Mouse (Mus musculus): ENCODE measurements around the gene Plekhj1.

Gene Plekhj1

DNA sequence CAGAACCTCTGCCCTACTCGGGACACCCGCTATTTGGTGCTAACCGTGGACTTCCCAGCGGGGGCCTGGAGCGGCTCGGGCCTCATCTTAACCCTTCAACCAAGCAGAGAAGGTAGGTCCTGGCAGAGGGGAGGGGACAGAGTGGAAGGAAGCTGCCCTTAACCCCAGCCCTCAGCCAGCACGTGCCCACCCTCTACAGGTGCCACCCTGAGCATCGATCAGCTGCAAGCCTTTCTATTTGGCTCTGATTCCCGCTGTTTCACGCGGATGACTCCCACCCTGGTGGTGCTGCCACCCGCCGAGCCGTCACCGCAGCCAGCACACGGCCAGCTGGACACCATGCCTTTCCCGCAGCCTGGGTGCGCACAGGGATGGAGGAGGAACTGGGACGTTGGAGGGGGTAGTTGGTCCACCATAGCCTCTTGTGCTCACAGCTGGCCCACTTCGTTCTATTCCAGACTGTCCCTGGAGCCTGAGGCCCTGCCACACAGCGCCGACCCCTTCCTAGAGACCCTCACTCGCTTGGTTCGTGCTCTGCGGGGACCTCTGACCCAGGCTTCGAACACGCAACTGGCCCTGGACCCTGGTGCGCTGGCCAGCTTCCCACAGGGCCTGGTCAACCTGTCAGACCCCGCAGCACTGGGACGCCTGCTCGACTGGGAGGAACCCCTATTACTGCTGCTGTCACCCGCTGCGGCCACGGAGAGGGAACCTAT is 8.1 kb upstream of the Plekhj1 start:
- in situ Hi-C loops (cut with MboI, MseI): no loop called here

DNA sequence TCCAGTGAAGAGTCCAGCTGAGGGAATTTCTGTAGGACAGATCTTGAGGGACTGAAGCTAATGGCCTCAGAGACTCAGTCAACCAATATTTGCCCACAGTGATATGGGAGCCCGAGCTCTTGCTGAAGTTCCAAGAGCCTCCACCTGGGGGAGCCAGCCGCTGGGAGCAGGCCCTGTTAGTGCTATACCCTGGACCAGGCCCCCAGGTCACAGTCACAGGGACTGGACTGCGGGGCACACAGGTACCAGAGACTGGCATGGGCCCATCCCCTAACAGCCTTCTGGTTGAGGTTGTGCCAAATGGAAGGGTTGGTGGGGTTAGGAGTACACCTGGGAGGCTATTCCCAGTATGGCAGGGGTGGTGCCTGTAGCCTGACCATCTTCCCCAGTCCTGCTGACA is 7.5 kb upstream of the Plekhj1 start:
- in situ Hi-C loops (cut with MboI, MseI): no loop called here

DNA sequence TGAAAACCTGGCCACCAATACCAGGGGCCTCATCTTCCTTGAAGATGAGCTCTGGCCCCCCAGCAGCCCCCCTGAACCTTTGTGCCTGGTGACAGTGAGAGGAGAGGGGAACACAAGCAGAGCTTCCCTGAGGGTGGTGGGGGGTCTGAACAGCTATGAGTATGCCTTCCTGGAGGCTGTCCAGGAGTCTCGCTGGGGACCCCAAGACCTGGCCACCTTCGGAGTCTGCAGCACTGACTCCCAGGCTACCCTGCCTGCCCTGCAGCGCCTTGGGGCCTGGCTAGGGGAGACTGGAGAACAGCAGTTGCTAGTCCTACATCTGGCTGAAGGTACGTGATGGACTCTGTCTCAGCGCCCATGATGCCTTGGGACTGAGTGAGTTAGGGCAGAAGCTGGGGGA is 6.9 kb upstream of the Plekhj1 start:
- in situ Hi-C loops (cut with MboI, MseI): no loop called here

DNA sequence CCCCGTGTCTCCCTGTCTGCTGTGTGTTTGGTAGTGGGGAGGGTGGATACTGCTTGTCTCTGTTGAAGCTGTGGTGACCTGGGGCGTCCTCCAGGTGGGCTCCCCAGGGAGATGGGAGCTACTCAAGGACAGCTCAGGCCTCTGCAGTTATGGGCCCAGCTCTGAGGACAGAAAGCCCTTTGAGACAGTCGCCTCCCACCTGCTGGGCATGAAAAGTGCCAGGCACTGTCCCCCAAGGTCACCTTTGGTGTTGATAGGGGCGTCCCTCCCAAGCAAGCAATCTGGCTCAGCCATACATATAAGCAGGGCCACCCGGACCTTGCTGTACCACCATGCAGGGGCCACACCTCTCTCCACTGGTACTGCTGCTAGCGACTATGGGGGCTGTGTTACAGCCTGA is 6.5 kb upstream of the Plekhj1 start, which contains the start of gene Amh:
Gene Amh, plus strand, starts transcription at position 328 of the 400 bp plus-strand sequence.
- in situ Hi-C loops (cut with MboI, MseI): no loop called here

DNA sequence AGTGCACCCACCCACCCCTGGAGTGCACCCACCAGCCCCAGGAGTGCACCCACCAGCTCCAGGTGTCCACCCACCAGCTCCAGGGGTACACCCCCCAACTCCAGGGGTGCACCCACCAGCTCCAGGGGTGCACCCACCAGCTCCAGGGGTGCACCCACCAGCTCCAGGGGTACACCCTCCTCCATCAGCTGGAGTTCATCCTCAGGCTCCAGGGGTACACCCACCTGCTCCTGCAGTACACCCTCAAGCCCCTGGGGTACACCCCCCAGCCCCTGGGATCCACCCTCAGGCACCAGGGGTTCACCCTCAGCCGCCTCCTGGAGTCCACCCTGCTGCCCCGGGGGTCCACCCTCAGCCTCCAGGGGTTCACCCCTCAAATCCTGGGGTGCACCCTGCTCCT is 5.9 kb upstream of the Plekhj1 start:
- in situ Hi-C loops (cut with MboI, MseI): no loop called here

DNA sequence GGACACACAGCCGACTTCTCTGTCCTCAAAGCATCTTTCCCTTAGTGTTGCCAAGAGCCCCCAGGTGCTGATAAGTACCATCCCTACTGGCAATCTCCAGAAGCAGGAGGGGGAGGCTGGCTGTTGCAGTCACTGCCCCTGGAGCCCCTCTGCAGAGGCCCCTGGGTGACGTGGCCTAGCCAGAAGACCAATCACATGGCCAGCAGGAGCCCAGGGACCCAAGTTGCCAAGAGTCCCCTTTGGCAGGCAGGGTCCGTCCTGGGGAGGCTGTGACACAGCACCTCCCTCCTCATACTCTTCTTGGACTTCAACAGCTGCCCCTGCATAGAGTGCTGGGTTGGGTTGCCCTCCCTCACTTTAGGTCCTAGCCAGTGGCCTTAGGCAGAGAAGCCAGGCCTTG is 4.6 kb upstream of the Plekhj1 start:
- in situ Hi-C loops (cut with MboI, MseI): no loop called here

DNA sequence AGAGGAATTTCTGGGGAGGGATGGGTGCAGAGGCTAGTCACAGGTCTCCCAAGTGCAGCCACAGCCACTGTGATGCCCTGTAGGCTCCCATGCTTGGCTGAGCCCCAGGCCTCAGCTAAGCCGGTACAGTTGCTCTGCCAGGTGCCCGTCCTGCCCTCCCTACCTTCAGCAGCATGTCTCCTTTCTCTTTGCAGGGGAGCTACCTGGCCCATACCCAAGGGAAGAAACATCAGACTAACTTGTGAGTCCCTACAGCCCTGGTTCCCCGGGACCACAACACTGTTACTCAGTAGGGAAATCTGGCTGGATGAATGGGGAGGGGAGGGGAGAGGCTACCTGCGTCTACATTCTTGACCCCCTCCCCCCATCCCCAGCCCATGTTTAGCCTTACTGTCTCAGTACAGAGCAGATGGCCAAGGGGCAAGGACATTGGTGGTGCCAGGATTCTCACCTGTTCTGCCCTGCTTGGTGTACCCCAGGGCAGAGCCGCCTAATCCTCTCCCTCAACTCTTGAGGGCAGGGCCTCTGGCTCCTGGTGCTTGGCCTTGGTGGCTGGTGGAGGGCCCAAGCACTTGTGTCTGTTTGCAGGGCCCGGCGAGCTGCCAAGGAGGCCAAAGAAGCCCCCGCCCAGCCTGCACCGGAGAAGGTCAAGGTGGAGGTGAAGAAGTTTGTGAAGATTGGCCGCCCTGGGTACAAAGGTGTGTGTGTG is 3.9 kb upstream of the Plekhj1 start:
- in situ Hi-C loops (cut with MboI, MseI): no loop called here

DNA sequence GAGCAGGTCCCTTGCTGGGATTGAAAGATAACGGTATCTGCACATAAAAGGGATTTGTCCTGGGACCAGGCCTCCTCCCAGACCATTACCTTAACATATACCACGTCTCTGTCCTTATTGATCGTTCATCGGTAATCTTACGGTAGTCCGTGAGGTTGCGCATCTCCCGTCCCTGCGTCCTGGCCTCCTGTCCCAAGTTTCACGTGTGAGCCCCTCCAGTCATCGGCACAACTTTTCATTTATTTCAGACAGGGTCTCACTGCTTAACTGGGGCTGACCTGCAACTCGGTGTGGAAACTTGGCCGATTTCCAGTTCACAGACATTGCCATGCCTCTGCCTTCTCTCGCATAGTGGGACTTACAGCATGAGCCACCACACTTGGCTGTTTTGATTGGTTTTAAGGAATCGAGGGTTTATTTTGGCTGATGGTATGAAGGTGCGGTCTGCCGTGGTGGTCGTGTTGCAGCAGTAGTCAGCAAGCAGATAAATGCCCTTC is 692 bp upstream of the Plekhj1 start:
- in situ Hi-C loops (cut with MboI, MseI): no loop called here

DNA sequence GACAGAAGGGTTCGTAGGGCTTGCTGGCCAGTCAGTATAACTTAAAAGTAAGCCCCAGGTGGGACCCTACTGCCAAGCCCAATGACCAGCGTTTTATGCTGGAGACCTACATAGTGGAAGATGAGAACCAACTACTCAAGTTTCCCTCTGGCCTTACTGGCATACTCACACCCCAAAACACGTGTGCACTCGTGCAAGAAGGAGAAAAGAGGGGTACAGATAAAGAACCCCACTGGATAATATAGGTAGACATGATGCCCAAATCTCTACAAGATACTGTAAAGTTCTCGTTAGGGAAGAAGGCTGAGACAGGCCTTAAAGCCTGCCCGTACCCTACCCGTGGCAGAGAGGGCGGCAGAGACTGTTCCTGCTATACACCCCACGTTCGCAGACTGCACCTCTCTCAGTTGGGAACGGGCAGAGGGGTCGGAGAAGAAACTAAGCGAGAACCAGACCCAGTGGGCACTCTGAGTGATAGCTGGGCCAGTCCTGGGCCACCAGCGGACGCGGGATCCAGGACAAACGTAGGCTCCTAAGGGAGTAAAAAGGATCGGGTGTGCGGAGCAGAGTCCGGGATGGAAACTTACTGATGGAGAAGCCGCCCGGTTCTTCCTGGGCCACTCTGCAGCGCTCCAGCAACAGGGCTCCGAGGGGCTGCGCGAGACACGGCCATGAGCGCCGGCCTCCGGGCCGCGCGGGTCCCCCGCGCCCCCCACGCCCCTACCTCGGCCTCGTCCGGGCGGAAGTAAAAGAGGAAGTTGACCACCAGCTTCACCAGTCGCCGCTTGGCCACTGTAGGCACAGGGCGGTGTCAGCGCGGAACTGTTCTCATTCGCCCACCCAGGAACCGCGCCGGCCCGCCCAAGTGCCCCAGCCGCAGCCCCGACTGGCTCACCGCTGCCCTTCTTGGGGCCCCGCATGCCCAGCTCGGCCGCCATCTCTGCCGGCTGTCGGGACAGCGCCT is 958 bp downstream of the Plekhj1 start:
- in situ Hi-C loops (cut with MboI, MseI): no loop called here

DNA sequence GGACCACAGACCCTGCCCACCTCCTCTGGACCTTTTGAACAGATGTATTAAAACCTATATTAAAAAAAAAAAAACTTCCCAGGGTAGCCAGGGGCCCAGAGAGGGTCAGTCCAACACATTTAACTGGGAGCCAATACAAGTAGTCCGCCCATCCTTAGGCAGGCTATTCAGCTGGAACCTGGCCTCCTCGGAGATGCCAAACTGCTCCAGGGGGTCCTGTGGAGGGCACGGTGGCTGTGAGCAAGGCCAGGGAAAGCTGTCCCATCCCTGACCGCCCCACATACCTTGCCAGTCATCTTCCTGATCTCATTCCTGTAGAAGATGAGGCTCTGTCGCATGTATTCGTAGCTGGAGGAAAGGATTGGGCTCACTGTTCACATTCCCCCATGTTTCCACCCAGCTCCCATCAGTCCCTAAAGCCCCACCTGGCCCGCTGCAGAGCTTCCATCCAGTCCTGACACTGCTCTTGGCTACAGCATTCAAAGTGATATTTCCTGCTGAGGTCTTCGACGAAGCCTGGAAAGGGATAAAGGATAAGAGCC is 2.0 kb downstream of the Plekhj1 start:
- in situ Hi-C loops (cut with MboI, MseI): no loop called here

DNA sequence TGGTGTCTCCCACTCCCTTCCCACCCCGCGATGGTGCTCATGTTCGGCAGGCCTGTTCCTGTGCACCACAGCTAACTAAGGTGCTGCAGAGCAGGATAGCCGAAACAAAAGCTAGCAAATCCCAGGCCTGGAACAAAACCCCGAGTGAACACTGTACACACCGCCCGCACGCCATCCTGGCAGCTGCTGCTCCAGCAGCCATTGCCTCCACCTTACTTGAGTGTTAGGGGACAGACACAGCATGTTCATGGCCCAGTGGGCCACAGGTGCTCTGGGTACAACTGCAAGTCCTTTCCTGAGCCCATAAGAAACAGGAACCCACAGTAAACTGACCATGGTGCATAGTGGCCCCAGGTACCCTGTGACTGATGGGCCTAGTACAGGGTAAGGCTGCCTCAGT is 3.7 kb downstream of the Plekhj1 start:
- in situ Hi-C loops (cut with MboI, MseI): no loop called here

DNA sequence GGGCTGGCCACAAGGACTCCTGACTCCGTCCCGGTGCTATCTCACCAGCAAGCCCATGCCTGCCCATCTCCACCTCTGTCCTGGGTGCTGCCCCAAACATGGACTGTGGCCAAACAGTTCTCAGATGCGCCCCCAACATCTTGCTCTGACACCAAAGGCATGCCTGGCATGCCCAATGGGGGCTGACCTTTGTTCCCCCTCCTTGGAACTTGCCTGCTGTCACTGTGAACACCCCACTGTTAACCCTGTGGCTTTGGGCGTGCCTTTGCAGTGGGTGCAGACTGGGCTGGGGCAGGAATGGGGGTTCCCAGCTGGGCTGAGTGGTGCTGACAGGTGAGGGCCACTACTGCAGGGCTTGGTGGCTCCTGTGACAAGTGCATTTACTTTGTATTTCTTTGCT is 4.6 kb downstream of the Plekhj1 start:
- in situ Hi-C loops (cut with MboI, MseI): no loop called here

DNA sequence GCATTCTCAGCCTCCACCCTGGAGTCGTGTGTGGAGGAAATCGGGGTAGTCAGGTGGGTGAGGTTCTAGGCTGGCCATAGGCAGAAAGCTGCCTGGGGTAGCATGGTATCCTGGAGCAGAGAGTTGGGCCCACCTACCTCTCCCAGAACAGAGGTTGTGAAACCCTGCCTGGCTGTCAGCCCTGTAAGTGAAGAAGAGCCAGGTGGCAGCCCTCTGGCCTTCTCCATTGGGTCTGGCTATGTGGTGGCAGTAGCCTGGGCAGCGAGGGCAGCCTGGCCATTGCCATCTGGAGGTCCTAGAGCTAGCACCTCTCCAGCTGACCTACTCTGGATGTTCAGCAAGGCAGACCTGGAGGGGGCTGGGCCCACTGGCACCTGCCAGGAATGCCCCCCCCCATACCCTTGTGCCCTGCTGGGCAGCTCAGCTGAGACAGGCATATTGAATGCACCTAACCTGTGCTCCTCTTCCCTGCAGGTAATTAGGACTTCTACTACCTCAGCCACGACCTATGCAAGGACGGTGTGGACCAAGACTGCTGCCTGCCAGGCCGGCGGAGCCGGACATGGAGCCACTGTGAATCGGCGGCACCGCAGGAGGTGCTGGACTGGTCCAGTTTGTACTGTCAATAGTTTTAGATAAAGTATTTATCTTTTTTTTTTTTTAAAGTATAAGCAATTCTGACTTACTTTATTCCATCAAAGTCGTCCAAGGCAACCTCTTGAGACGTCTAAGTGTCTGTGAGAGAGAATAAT is 5.2 kb downstream of the Plekhj1 start:
- in situ Hi-C loops (cut with MboI, MseI): no loop called here

DNA sequence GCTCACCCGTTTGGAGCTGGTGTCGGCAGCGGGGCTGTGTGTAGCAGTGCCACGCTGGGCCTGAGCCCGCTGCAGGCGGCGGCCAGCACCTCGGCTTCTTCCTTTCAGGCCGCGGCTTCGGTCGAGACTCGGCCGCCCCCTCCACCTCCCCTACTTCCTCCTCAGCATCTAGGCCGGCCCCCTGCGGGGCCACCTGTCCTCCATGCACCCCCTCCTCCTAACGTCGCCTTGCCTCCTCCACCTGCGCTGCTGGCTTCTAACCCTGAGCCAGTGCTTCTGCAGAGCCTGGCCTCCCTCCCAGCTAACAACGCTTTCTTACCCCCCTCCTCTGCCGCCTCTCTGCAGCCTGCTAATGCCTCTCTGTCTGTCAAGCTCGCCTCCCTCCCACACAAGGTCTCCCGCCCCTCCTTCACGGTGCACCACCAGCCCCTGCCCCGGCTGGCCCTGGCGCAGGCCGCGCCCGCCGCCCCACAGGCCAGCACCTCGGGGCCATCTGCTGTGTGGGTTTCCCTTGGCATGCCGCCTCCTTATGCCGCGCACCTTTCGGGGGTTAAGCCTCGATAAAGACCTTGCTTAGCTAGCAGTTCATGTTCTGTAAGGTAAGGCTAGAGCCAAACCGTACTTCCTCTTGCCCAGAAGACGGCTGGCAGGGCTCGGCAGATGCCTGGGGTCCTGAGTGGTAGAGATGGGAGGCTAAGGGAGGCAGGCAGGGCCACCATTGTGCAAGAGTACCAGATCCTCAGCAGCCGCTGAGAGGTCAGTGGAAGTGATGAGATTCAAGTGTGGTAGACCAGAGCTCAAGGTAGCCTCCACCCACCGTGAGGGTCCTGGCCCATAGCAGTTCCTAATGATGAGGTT is 6.0 kb downstream of the Plekhj1 start:
- in situ Hi-C loops (cut with MboI, MseI): no loop called here

DNA sequence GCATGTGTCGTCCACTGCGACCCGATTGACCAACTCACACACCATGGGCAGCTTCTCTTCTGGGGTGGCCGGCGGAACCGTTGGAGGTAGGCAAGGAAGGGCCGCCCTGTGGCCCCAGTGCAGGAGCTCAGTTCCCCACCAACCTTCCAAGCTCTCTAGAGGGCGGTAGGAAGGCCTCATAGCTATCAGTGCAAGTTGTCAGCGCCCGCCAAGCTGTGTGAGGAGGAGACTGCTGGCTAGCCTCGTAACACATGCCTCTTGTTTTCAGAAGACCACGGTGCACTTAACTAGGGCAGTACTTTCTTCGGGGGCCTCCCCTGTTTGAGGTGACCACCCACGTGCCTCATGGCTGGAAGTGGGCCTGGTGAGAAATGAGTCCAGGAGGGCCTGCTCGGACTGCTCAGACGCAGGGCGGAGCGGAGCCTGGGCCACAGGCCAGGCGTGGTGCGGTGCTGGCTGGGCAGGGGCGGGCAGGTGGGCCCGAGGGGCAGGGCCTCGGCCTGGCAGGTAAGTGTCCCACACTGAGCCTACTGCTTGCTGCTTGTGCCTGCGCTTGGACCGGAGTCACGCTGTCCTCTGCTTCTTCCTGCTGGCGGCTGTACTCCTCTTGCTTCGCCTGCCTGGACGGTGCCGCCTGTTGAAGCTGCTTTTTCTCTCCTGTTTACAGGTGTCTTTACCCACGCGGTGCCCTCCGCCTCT is 6.8 kb downstream of the Plekhj1 start:
- in situ Hi-C loops (cut with MboI, MseI): no loop called here

DNA sequence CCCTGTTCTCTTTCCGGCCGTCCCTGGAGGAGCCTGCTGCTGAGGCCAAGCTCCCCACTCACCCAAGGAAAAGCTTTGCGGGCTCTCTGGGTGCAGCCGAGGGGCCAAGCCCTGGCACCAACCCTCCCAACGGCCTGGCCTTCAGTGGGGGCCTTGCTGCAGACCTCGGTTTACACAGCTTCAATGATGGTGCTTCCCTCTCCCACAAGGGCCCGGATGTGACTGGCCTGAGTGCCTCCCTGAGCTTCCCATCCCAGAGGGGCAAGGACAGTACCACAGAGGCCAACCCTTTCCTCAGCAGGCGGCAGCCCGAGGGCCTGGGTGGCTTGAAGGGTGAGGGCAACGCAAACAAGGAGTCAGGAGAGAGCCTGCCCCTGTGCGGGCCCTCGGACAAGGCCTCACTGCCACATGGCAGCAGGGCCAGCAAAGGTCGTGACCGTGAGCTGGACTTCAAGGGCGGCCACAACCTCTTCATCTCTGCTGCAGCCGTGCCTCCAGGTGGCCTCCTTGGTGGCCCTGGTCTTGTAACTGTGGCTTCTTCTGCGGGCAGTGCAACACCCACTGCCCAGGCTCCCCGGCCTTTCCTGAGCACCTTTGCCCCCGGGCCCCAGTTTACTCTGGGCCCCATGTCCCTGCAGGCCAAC is 7.5 kb downstream of the Plekhj1 start:
- in situ Hi-C loops (cut with MboI, MseI): no loop called here

DNA sequence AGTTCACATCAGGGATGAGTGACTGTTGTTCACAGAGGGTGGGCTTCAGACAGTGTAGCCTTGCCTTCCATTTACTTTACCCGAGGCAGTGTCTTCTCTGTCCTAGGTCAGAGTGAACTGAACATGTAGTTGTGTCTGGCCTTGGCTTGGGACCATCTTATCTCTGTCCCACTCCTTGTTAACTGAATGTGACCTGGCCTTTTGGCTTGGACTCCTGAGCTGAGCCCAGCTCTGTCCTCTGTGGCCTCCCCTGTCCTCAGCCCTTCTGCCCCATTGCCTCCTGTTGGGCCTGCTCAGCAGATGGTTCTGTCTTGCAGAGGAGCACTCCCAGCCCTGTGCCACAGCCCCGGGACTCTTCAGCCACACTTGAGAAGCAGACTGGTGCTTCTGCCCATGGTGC is 10.9 kb downstream of the Plekhj1 start:
- in situ Hi-C loops (cut with MboI, MseI): no loop called here

DNA sequence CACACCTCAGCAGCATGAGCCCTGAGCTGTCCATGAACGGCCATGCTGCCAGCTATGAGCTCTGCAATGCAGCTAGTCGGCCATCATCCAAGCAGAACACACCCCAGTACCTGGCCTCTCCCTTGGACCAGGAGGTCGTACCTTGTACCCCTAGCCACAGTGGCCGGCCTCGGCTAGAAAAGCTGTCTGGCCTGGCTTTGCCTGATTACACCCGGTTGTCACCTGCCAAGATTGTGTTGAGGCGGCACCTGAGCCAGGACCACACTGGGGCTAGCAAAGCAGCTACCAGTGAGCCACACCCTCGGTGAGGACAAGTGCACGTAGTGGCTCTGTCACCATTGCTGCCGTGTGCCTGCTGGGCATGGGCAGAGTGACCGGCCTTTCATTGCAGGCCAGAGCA is 12.5 kb downstream of the Plekhj1 start:
- in situ Hi-C loops (cut with MboI, MseI): no loop called here

DNA sequence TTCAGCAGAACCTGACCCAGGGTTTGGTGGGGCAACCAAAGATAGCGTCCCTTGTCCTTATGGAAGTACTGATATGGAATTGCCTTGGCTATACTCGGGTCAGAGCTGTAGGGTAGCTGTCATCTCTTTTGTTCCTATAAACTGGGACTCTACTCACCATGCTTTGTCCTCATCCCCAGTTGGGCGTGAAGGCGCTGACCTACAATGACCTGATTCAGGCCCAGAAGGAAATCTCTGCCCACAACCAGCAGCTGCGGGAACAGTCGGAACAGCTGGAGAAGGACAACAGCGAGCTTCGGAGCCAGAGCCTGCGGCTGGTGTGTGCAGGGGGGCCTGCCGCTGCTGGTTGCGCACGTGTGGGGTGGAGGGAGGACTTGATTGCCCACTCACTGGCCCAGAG is 13.6 kb downstream of the Plekhj1 start:
- in situ Hi-C loops (cut with MboI, MseI): loop anchor here (5.0 kb wide), 1 partner anchor 68 kb away; no protein-coding TSS in a partner anchor

All from T-helper 1 cell (primary cell).